In the genomic region with DNA sequence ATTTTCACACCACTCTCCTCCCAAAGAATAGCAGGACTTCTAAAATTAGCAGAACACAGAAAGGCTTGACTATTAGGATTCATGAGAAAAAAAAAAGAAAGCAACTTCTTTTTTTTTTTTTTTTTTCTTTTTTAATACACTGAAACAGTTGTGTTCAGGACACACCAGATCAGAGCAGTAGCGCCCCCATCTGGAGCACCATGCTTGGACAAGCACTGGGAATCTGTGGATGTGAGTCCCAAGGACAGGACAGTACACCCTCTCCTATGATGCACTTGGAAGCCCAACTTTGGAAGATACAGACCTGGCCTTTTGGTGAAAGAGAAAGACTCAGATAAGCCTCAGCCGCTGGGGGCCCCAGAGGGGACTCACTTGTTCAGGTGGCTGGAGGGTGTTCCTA, we compare ENCODE assay signal across 12 mouse cellular contexts. TPM values are rescaled to one million over a fixed set of nuclear protein-coding genes. Genes with fewer than 3 reads are reported as not detected.
A peak's percentile ranks its signal among the peaks of the same experiment; 100 is the strongest.
DNase-seq lines count a peak whose midpoint lies in the region; ATAC-seq and TF ChIP-seq lines count a peak whose summit lies in the region.
"Had no signal": no experiment of that assay in that cellular context is flagged by ENCODE, and none has a peak within 500 bp of the region (broad histone marks: within the 10 kb centered on the region; RNA-seq: fewer than 3 reads in every experiment).

No protein-coding gene starts in this region.

- TF ChIP-seq CTCF in forebrain, postnatal 0 days (IDR thresholded peaks at IDR 0.05; ENCODE audit: low read depth), result peak; percentile 34

- H3K9me3 ChIP-seq in forebrain, postnatal 0 days (ENCODE audit: low read length), result no peaks in the 10 kb centered on the region
- H3K9me3 ChIP-seq in forebrain, embryonic 14.5 days (replicated peaks; ENCODE audit: control insufficient read depth, low read length), result no peaks in the 10 kb centered on the region
- no peaks in the 10 kb centered on the region for H3K9me3 ChIP-seq in kidney, embryonic 16.5 days (ENCODE audit: low read length)
- H3K9me3 ChIP-seq: heart, embryonic 15.5 days; midbrain, embryonic 10.5 days; neural tube, embryonic 13.5 days had no signal

- H3K4me2 ChIP-seq in forebrain, postnatal 0 days (ENCODE audit: low read depth), result no peak overlapping the region
- no peak overlapping the region for H3K4me2 ChIP-seq in forebrain, embryonic 14.5 days (ENCODE audit: low read length)
- no peak overlapping the region for H3K4me2 ChIP-seq in kidney, embryonic 16.5 days (replicated peaks; ENCODE audit: low read depth, low read length)
- H3K4me2 ChIP-seq: heart, embryonic 15.5 days; neural tube, embryonic 13.5 days had no signal

- no peak for DNase-seq in forebrain, postnatal 0 days
- no peak for DNase-seq in forebrain, embryonic 14.5 days (ENCODE audit: low spot score)
- peak; percentile 43 to 60 for DNase-seq in kidney, postnatal 4 days
- peak; percentile 62 for DNase-seq in right cerebral cortex, postnatal 14 days
- no peak for DNase-seq in right cerebral cortex, adult 18-20 months
- DNase-seq in lung, postnatal 14 days, result peak; percentile 36

- H3K4me1 ChIP-seq in forebrain, postnatal 0 days (ENCODE audit: insufficient read depth), result peaks cover 4% of the 10 kb centered on the region; the same call in 1 of the 2 replicates
- peaks cover 29% of the 10 kb centered on the region for H3K4me1 ChIP-seq in forebrain, embryonic 14.5 days (ENCODE audit: control insufficient read depth, insufficient read depth, low read length)
- H3K4me1 ChIP-seq in kidney, embryonic 16.5 days (ENCODE audit: insufficient read depth, low read length), result peaks cover 37% of the 10 kb centered on the region

- H3K27me3 ChIP-seq in forebrain, postnatal 0 days (ENCODE audit: insufficient read depth, low read length), result no peaks in the 10 kb centered on the region
- H3K27me3 ChIP-seq in forebrain, embryonic 14.5 days (replicated peaks; ENCODE audit: control insufficient read depth, insufficient read depth, low read length), result no peaks in the 10 kb centered on the region
- H3K27me3 ChIP-seq in kidney, embryonic 16.5 days (ENCODE audit: insufficient read depth, low read length), result no peaks in the 10 kb centered on the region
- H3K27me3 ChIP-seq: heart, embryonic 15.5 days; neural tube, embryonic 13.5 days had no signal

- no peaks in the 10 kb centered on the region for H3K36me3 ChIP-seq in forebrain, postnatal 0 days (ENCODE audit: insufficient read depth)
- H3K36me3 ChIP-seq in forebrain, embryonic 14.5 days (ENCODE audit: control insufficient read depth, insufficient read depth, low read length), result no peaks in the 10 kb centered on the region
- no peaks in the 10 kb centered on the region for H3K36me3 ChIP-seq in kidney, embryonic 16.5 days (ENCODE audit: insufficient read depth, low read length)
- H3K36me3 ChIP-seq: heart, embryonic 15.5 days; midbrain, embryonic 10.5 days; neural tube, embryonic 13.5 days had no signal

- no peak for ATAC-seq in forebrain, postnatal 0 days
- ATAC-seq in forebrain, embryonic 14.5 days, result no peak
- no peak for ATAC-seq in kidney, embryonic 16.5 days (ENCODE audit: low FRiP score, low TSS enrichment)
- ATAC-seq in granulocyte monocyte progenitor cell, adult 5-6 weeks (replicated peaks; ENCODE audit: poor library complexity, severe bottlenecking), result no peak

- 72% methylated on average over 2 of the region's 2 CpGs for WGBS in forebrain, postnatal 0 days
- WGBS in forebrain, embryonic 14.5 days, result 58% methylated on average over 2 of the region's 2 CpGs
- WGBS in kidney, embryonic 16.5 days, result 69% methylated on average over 2 of the region's 2 CpGs

- no peak overlapping the region for H3K4me3 ChIP-seq in forebrain, postnatal 0 days (ENCODE audit: low read depth, low read length)
- no peak overlapping the region for H3K4me3 ChIP-seq in forebrain, embryonic 14.5 days (ENCODE audit: low read depth, low read length)
- H3K4me3 ChIP-seq in kidney, embryonic 16.5 days (ENCODE audit: low read length), result no peak overlapping the region
- H3K4me3 ChIP-seq: heart, embryonic 15.5 days; midbrain, embryonic 10.5 days; neural tube, embryonic 13.5 days had no signal

- no peak overlapping the region for H3K9ac ChIP-seq in forebrain, postnatal 0 days
- no peak overlapping the region for H3K9ac ChIP-seq in forebrain, embryonic 14.5 days (ENCODE audit: low read length)
- H3K9ac ChIP-seq in kidney, embryonic 16.5 days (replicated peaks; ENCODE audit: low read length), result no peak overlapping the region
- H3K9ac ChIP-seq: heart, embryonic 15.5 days; liver, embryonic 14.5 days; neural tube, embryonic 13.5 days had no signal

- H3K27ac ChIP-seq in forebrain, postnatal 0 days (ENCODE audit: low read depth, low read length), result no peak overlapping the region
- no peak overlapping the region for H3K27ac ChIP-seq in forebrain, embryonic 14.5 days (ENCODE audit: low read depth, low read length)
- H3K27ac ChIP-seq in kidney, embryonic 16.5 days (ENCODE audit: low read length), result no peak overlapping the region
- H3K27ac ChIP-seq: heart, embryonic 15.5 days; liver, embryonic 14.5 days; midbrain, embryonic 10.5 days had no signal

RNA-seq across cellular contexts. Expression of a gene that starts 13.8 kb away (rescaled TPM):
- 32.2 and 37.8 TPM in 2 replicates for total RNA-seq in forebrain, postnatal 0 days (2014; rRNA removed)
- 15.6 and 18.0 TPM in 2 replicates for polyA plus RNA-seq in forebrain, postnatal 0 days (2015; fragmentation: Nextera tagmentation; extraction: Ambion mirVana)
- 10.3 and 13.7 TPM in 2 replicates for polyA plus RNA-seq in forebrain, embryonic 14.5 days (2014; fragmentation: Nextera tagmentation; extraction: Ambion mirVana)
- polyA plus RNA-seq in kidney, embryonic 16.5 days (2015; fragmentation: Nextera tagmentation; extraction: Ambion mirVana), result 11.7 and 17.6 TPM in 2 replicates
- 0.28 TPM in 1 of 2 replicates, not detected in the other for total RNA-seq in granulocyte monocyte progenitor cell, adult 5-6 weeks (2014; fragmentation: Nextera tagmentation)
- 0.15 TPM in 1 of 2 replicates, not detected in the other for total RNA-seq in granulocyte monocyte progenitor cell, adult 5-6 weeks (2017)

Comparison
In these comparisons a context has a peak if more than half of its experiments do, and no peak if none do; other contexts are left out.
1. DNase-seq: peak in kidney, postnatal 4 days (2 of 2), right cerebral cortex, postnatal 14 days (single experiment) and lung, postnatal 14 days (single experiment); none in forebrain, postnatal 0 days (single experiment), forebrain, embryonic 14.5 days (single experiment) and right cerebral cortex, adult 18-20 months (single experiment).